Mouse (Mus musculus): Measurements from ENCODE around the gene Macrod2.

Macrod2 gene

DNA sequence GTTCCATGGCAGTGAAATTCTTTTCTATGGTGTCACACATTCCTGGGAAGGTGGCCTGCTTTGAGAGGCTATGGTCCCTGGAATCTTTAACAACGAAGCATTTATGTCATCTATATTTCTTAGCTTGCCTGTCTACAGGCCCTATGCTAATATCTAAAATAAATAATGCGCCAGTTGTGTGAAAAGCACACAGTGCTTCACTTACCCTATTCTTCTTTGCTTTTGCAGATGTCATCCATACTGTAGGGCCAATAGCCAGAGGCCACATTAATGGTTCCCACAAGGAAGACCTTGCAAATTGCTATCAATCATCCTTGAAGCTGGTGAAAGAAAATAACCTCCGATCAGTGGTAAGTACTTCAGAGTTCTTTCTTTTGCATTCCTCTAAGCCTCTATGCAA lies 1119.9 kb downstream of the Macrod2 start:
- no peak for DNase-seq (ENCODE audit: low spot score)

DNA sequence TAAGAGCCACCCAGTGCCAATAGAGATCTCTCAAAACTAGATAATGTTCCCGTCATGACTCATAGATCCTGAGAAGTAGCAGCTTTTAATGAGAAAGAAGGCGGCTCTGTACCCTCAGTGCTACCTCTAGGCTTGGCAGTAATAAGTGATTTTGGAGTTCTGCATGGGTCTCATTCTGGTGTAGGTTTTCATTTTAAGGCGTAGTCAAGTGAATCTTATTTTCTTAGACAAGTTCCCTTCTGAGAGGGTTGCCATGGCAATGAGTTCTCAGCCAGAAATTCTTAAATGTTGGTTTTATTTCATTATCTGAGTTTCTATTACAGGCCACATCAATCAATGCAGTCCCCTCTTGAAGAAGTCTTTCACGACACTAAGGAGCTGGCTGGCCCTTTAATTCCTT lies 1127.0 kb downstream of the Macrod2 start:
- DNase-seq (ENCODE audit: low spot score) = no peak

DNA sequence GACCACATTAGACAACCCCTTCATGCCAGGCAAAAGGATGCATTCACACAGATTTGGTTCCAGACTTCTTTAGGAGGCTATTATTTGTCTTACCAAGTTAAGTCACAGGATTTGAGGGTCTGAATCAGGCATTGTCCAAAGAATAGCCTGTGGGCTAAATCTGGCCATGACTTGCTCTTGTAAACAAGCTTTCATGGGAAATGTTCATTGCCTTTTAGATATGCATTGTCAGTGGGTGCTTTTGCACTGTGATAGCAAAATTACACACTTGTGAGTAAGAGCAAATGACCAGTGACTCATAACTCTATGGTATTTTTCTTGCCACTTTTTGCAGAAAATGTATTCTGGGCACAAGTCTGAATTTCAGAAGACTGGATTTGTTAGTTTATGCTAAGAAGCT lies 1150.8 kb downstream of the Macrod2 start:
- DNase-seq (ENCODE audit: low spot score) = no peak

DNA sequence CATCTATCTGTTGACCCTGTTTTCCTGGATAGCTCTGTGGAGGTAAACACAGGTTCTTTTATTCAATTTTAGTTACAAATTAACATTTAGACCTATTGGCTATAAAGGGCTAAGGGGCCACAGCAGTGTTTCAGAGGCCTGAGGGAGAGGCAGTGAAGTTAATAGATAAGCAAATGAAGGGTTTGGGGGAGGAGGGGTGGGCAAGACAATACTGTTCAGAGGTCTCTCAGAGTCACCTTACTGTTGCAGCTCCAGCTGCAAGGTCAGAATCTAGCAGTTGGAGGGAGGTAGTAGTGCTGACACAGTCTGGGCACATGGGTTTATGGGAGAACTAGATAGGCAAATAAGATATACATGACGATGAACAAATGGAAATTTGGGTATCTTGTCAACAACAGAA lies 1156.6 kb downstream of the Macrod2 start:
- DNase-seq (ENCODE audit: low spot score) = no peak

DNA sequence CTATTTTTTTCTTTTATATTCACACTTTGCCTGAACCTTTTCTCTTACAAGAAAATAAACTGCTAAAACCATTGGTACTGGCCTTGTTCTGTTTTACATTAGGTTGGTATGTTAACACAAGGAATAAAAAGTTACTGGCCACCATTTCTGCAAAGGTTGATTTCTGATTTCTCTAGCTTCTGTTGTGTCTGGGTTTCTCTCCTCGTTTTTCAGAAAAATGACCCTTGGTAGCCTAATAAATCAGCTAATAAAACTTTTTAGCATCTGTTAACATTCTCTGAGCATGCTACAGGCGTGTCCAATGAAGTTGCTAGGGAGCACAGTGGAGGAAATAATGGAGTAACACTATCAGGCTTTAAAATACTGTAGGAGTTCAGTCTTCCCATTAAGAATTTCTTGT lies 1161.6 kb downstream of the Macrod2 start:
- DNase-seq (ENCODE audit: low spot score) = no peak

DNA sequence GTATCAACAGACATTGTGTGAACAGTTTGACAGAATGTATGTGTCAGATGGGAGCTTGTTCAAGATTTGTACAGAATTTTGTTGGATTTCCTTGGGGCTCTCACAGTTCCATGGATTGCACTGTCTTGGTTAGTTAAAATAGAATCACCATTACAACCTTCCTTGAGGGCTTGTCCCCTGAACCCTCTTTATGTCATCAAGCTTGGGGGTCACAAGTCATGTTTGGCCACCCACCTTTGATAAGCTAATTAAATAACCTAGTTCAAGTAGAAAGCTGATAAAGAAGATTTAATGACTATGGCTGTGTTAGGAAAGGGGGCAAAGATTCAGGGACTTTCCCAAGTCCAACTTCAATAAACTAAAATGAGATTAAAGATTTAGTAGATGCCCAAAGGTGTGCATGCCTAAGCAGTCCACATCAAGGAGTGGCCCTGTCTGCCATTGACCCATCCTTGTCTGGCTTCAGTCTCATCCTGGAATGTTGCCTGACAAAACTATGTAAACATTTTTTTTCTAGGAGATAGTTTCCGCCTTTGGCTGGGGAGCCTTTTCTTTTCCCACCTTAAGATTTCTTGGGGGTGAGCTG lies 1163.2 kb downstream of the Macrod2 start:
- no peak for DNase-seq (ENCODE audit: low spot score)

DNA sequence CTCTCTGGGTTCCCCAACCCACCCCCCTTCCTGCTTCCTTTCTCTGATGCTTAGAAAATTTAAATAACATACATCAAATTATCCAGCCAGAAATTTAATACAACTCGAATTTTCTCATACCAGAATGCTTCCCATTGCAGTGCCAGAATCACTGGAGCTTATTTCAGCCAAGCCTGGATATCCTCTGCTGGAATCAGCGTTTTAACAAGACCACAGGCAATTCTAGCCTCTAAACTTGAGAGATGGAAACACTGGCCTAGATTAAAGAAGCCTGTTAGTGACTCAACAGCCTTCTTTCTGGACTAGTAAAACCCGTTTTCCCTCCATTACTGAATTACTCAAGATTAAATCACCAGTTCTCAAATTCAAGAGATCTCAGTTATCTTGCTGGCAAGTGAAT lies 1170.9 kb downstream of the Macrod2 start:
- DNase-seq (ENCODE audit: low spot score) = no peak

DNA sequence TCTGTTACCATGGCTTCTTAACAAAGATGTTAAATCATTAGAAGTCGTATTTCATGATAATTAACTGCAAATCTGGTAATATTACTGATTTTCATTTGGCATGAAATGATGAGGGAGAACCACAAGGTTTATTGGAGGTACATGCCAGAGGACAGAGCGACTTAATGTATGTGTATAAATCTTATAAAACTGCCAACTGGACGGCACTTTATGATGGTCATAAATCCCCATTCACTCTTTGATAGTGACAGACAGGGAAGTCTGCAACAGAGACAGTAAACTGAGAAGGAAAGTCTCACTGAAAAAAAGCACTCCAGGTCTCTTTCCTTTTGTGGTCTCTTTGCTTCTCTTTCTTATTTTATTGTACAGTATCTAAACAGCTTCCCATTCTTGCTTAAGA lies 1176.3 kb downstream of the Macrod2 start:
- no peak for DNase-seq (ENCODE audit: low spot score)

DNA sequence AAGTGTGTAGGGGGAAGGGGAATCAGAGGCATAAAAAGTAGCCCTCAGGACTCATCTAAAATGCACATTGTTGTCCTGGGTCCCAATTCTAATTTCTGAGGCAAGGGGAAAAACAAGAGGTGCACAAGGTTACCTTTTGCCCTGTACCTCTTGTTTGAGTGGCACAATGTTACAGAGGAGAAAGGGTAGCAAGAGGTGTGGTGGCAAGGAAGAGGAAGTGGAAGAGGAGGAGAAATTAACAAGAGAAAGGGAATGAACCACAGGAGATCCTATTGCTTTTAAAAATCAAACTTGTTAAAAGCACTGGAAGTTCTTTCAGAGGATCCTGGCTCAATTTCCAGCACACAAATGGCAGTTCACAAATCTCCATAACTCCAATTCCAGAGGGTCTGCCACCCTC lies 1183.1 kb downstream of the Macrod2 start:
- no peak for DNase-seq (ENCODE audit: low spot score)

DNA sequence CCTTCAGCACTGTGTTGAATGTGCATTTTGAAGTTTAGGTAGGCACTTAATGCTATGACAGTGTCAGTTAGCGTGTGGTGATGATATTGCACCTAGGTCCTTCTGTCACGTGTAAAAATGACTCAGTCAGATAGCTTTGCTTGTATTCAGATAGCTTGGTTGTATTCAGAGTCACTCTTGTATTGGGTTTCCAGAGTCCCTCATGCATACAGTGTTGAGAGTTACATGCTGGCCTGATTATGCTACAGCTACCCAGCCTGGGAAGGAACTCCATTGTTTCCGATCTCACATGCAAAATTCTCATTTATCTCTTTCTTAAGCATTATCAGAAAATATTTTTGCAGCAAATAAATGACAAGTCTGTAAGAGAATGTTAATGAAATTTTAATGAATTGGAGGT lies 1187.3 kb downstream of the Macrod2 start:
- no peak for DNase-seq (ENCODE audit: low spot score)

DNA sequence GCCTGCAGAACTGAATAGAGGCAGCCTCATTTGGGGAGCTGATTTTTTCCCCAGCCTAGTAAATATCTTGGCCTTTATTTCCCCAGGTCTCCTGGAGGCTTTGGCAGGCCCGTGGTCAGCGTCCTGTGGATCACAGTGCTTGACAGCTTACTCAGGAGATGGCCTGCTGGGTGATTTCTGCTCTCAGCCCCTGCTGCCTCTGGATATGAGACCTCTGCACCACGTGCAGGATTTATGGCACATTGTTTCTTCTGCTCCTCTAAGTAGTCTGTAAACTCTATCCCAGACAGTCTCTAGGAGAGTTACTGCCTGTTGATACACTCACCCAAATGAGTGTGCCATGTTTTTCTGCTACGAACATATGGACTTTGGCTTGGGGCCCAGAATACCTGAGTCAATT lies 1187.8 kb downstream of the Macrod2 start:
- no peak for DNase-seq (ENCODE audit: low spot score)

DNA sequence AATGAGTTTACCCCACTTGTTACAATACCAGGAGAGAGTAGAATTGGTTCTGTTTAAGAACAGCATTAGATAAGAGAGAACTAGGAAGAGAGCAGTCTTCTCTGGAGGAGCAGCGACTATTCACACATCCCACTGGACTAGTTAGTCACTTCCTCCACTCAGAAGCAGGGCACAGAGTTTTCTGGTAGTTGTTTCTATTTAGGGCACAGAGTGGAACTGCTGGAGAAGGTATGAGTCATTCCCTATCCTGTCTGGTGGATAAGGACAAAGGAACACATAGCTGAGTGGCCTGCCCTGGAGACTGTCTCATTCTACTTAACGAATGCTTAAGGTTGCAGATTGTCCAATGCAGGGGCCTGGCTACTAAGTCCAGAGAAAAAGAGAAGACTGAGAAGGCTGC lies 1192.2 kb downstream of the Macrod2 start:
- no peak for DNase-seq (ENCODE audit: low spot score)

DNA sequence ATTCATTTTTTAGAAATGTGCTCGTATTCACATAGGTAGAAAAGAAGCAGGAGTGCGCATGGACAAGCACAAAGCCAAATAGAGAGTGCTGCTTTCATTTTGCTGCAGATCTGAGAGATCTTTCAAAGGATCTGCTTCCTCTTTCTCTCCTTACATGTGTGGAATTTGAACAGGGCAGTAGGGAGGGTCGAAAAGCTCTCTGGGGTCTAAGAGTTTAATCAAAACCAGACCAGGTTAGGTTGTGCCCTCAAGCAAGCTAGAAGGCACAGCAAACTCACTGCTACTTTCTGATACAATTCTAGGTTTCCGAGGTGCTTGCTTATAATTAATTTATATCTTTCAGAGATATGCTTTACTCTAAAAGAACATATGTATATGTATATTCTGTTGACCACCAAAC lies 1196.2 kb downstream of the Macrod2 start:
- no peak for DNase-seq (ENCODE audit: low spot score)

DNA sequence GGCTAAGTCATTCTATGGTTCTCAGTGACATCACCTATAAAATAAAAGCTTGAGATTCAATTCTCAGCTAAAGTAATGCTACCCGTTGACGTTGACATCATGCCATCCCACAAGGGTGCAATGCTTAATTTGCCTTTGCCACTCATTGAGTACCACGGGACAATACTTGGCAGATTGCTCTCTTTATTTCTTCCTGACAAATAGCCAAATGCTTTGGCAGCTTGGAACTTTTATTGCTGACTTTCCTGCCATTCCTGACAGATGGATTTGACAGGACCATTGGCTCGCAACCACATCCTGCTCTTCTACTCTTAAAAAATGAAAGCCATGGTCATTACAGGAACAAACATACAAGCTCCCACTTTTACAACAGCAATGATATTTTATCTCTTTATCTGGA lies 1199.7 kb downstream of the Macrod2 start:
- no peak for DNase-seq (ENCODE audit: low spot score)

DNA sequence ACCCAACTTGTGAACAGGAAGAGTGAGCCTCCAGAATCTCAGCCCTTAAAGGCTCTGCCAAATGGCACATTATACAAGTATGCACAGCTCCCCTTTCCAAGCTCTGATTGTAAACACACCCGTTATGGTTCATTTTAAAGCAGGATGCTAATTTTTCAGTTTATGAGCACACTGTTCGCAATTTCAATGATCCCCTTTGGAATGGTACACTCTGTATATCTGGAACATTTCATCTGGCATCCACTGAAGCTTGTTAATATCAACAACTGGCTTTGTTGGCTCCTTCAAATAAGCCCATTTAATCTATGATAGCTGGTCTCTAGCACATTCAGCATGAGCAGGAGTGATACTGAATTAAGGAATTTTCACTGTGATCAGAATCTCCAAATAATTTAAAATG lies 1222.6 kb downstream of the Macrod2 start:
- DNase-seq (ENCODE audit: low spot score) = no peak

DNA sequence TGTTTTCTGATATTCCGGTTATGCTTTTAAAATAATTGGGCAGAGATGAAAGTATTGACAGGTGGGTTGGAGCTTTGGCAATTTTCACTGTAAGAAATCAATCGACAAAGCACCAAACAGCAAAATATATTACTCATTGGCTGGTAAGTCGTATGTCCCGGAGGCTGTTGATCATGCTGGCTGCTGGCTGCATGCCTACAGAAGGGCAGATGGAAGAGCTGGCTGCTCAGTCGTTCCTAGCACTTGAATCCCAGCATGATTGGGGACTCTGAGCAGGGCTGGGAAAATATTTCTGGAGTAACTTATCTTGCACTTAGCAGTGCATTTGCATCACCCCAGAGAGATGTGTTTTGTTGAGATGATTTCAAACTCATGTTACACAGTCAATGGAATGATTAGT lies 1223.1 kb downstream of the Macrod2 start:
- no peak for DNase-seq (ENCODE audit: low spot score)

DNA sequence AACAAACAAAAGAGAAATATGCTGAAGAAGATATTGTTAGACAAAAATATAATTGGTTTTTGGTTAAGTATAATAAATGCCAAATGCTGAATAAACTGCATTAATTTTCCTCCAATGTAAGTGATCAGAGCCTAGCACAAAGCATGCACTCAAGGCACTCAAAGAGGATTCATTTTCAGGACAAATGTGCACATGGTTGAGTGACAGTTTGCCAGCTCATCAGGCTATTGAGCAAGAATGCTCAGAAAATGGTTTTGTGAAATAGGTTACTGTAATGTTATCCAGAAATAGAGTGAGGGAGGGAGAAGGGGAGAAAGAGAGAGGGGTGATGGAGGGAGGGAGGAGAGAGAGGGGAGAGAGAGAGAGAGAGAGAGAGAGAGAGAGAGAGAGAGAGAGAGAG lies 1268.9 kb downstream of the Macrod2 start:
- DNase-seq (ENCODE audit: low spot score) = no peak

DNA sequence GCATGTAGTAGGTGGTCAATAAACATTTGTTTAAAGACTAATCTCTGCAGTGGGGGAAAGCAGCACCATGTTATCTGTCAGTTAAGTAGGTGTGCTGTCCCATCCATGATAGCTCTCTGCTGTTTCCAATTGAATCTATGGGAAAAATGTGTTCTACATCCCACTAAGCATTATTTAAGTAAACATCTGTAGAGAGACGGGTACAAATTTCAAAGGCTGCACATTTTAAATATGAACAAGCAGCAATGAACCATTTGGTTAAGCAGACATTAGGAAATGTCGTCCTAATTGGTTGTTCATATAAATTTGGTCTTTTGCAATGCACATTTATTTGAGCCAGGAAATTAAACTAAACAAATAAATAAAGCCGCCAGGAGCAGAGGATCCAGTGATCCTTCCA lies 1277.7 kb downstream of the Macrod2 start:
- DNase-seq (ENCODE audit: low spot score) = no peak

DNA sequence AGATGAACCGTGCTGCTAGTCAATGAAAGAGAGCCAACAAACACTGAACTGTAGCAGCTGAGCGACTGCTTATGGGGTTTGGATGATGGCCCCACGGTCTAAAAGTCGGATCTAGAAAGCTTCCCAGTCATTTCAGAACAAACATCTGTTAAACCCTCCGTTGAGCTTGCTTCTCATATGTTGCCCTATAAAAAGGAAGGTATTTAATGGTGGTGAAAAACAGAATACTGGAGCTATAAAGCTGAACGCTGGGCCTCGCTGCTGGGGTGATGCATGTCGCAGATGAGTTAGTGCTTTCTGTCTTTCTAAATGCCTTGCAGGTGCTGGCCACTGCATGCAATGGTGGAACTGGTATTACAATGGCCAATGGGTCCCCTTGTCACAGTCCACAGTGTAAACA lies 1278.3 kb downstream of the Macrod2 start:
- no peak for DNase-seq (ENCODE audit: low spot score)

DNA sequence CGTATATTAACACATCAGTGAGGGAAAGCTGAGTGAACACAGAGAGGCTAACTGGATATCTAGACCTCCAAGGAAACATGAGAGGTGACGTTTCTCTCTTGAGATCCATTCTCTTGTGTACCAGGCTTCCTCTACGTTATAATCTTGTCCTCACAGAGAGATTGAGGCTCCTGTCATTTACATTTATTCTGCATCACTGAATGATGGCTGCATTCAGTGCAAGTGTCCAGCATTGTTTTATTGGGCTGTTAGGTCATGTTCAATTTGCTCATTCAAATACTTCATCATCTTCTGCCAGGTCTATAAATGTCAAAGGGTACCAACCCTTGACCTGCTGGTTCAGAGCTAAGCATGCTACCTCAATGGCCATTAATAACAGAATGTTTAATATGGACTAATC lies 1302.4 kb downstream of the Macrod2 start:
- DNase-seq (ENCODE audit: low spot score) = no peak

DNA sequence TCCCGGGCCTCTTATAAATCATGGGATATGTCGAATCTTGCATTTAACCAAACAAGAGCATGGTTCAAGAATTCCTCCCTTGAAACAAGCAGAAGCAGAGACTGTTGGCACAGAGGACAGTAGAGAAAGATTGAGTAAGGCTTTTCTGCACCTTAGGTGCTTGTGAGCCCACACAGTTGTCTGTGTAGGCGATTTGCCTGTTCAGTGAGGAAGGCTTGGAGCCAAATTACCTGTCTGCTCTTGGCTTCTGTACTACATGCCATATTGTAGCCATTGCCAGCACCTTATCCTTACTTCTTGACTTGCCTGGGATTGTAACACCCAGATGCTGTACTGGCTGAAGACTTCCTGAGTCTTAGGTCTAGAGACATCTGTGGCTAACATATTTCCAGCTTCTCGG lies 1303.2 kb downstream of the Macrod2 start:
- no peak for DNase-seq (ENCODE audit: low spot score)

DNA sequence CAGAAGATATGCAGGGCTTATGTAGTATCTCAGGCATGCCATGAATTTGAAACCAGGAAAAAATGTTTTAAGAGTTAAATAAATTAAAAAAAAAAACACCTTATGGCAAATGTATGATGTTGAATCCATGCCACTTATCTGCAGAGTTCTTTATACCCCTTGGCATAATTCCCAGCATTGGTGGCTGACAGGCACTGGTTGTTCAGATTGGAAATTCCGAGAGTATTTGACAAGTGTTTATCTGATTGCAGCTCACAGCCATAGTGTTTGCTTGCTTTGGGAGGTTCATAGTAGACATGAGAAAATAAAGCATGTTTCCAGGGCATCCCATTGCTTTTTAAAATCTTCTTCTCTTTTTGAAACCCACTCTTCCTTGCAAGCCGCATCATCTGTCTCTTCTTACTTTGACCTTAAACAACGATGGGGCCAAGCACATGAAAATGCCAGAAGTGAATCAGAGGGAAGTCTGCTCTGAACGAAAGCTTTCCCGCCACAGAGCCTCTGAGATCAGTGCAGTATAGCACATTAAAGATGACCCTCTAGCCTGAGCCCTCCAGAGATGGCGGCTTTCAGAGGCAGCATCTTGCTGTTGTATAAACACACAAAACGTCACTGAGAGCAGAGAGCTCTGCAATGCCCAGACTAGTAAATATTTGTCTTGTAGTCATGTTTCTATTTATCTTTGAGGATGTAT lies 1305.8 kb downstream of the Macrod2 start:
- peak; percentile 9 for DNase-seq (ENCODE audit: low spot score)

DNA sequence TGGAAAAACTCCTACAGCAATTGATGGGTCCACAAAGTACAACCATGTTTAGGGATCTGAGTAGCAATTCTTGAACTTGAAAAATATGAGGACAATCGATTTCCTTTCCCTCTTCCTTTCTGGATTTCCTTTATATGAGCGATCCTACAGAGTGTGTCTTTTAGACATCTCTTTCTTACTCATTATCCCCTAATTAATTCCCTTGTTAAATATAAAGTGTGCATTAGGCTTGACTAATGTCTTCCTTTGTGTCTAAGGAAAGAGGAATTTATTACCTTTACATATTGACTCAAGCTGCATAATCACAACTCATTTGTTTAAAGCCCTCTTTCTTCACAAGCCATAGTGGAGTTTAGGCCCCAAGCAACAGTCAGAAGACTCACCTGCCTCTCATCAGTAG lies 1316.7 kb downstream of the Macrod2 start:
- no peak for DNase-seq (ENCODE audit: low spot score)

DNA sequence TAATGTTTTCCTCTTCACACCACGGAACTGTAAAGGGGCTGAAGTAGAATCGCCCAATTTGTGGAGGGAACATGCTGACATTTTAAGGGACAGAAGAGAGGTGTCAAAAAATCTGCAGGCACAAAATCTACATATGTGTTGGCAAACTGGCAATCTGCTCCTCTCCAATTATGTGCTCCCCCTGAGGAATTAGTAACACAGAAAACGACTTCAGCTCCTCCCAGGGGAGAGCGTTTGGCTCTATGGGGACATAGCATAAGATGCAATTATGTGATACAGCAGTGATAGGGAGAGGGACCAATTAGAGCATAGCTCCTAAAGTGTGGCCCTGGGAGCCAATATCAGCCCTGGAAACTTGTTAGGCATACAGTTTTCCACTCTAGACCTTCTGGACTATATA lies 1317.2 kb downstream of the Macrod2 start:
- no peak for DNase-seq (ENCODE audit: low spot score)

Data from urinary bladder, postnatal 14 days (tissue).